Mouse (Mus musculus) small intestine, adult 2 months (tissue): ENCODE measurements around the gene Zfp385a. TPM values are rescaled to one million over a fixed set of nuclear protein-coding genes. Genes with fewer than 3 reads are reported as not detected.

ENCODE experiments used
- H3K27ac ChIP-seq: fragments of 200-500 bp; 2 replicates; pipeline ENCODE4 v1.5.1; 2012; ENCODE audit warnings: low read depth, low read length, control low read depth, inconsistent platforms; ENCODE audit not compliant: insufficient read depth
- H3K27me3 ChIP-seq: fragments of 200-500 bp; 2 replicates; pipeline ENCODE4 v1.6.1; 2012; ENCODE audit warnings: mild to moderate bottlenecking, moderate library complexity, low read length, inconsistent platforms; ENCODE audit not compliant: control insufficient read depth, insufficient read depth
- H3K36me3 ChIP-seq: fragments of 200-500 bp; 2 replicates; pipeline ENCODE4 v1.6.1; 2012; ENCODE audit warnings: mild to moderate bottlenecking, low read length, control low read depth, inconsistent platforms; ENCODE audit not compliant: control insufficient read depth, insufficient read depth
- H3K4me1 ChIP-seq: fragments of 200-500 bp; 2 replicates; pipeline ENCODE4 v1.6.1; 2012; ENCODE audit warnings: low read length, inconsistent platforms, mixed read lengths; ENCODE audit not compliant: control insufficient read depth, insufficient read depth, insufficient read length
- H3K4me3 ChIP-seq: fragments of 200-500 bp; 2 replicates; pipeline ENCODE4 v1.5.1; 2012; ENCODE audit warnings: low read depth, mild to moderate bottlenecking, control low read depth, inconsistent platforms, low read length, moderate library complexity
- CTCF ChIP-seq: fragments of 200-500 bp; IDR thresholded peaks from 2 replicates; pipeline ENCODE4 v1.5.1; 2012; ENCODE audit warnings: low read depth, mild to moderate bottlenecking, control low read depth, inconsistent platforms, low read length, moderate library complexity, mixed read lengths; ENCODE audit not compliant: insufficient replicate concordance, insufficient read length; ENCODE audit errors: extremely low read depth
- POLR2A ChIP-seq: fragments of 200-500 bp; IDR thresholded peaks from 2 replicates; pipeline ENCODE4 v1.6.1; 2012; ENCODE audit warnings: low read depth, mild to moderate bottlenecking, control low read depth, inconsistent platforms, low read length, moderate library complexity
- WGBS: fragments of 180-500 bp; shearing (Covaris S2); methylation state at CpG from one replicate; pipeline ENCODE4 v1.1.7; 2018; 5-methylcytosine and 5-hydroxymethylcytosine counted together
- polyA plus RNA-seq: library from polyadenylated mRNA; depleted of rRNA; stranded (reverse); fragments of >200 nt; gene quantifications from 2 replicates; pipeline ENCODE4 v1.2.3, GENCODE M21; 2012

Gene Zfp385a
- polyA plus RNA-seq, 1 experiment: 7.5 TPM

- no peak for TF ChIP-seq POLR2A
- TF ChIP-seq CTCF: no peak
- 70% methylated on average over 4 of the region's 4 CpGs for WGBS
- peaks cover 3% of the 10 kb centered on the region; the same call in 1 of the 2 replicates for H3K4me1 ChIP-seq
- H3K36me3 ChIP-seq: peaks cover 6% of the 10 kb centered on the region
- H3K27me3 ChIP-seq: no peaks in the 10 kb centered on the region
- H3K4me3 ChIP-seq: no peak overlapping the region
- H3K27ac ChIP-seq: no peak overlapping the region
Observed at GRCm38 (mm10) chr15:103357817-103358216, 17.9 kb upstream of the Zfp385a start.

GRCm38 (mm10) chr15:103356130-103356529 is 16.2 kb upstream of the Zfp385a start:
- H3K4me3 ChIP-seq: no peak overlapping the region
- WGBS: 84% methylated on average over 4 of the region's 4 CpGs
- peaks cover 9% of the 10 kb centered on the region for H3K36me3 ChIP-seq
- H3K27ac ChIP-seq: no peak overlapping the region
- no peaks in the 10 kb centered on the region; the same call in 1 of the 2 replicates for H3K4me1 ChIP-seq
- TF ChIP-seq POLR2A (no peak), CTCF (no peak)
- no peaks in the 10 kb centered on the region for H3K27me3 ChIP-seq

DNA sequence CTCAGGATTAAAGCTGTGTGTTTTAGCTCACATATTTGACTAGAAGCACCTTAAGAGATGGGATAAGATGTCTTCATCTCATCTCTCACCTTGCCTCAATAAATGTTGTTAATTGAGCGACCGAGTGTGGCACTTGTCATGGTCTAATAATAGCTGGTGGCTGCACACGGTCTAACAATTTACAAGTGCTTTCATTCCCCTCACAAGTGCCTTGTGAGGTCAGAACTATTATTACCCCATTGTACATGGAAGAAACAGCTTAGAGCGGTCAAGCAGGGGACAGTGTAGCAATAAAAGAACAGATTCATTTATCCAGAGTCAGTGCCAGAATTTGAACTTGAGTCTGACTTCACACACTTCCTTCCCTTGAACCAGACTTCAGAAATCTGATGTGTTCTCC is 15.5 kb upstream of the Zfp385a start:
- WGBS: 81% methylated on average over 4 of the region's 4 CpGs
- Histone ChIP-seq H3K4me1 (no peaks in the 10 kb centered on the region), H3K36me3 (peaks cover 9% of the 10 kb centered on the region), H3K27ac (no peak overlapping the region), H3K27me3 (no peaks in the 10 kb centered on the region), H3K4me3 (no peak overlapping the region)
- TF ChIP-seq POLR2A (no peak), CTCF (no peak)

GRCm38 (mm10) chr15:103354690-103355089 is 14.8 kb upstream of the Zfp385a start:
- no peak for TF ChIP-seq POLR2A
- TF ChIP-seq CTCF: no peak
- Histone ChIP-seq H3K4me1 (no peaks in the 10 kb centered on the region), H3K27ac (no peak overlapping the region), H3K4me3 (no peak overlapping the region), H3K27me3 (no peaks in the 10 kb centered on the region), H3K36me3 (peaks cover 9% of the 10 kb centered on the region)
- WGBS: 91% methylated on average over 2 of the region's 2 CpGs

DNA sequence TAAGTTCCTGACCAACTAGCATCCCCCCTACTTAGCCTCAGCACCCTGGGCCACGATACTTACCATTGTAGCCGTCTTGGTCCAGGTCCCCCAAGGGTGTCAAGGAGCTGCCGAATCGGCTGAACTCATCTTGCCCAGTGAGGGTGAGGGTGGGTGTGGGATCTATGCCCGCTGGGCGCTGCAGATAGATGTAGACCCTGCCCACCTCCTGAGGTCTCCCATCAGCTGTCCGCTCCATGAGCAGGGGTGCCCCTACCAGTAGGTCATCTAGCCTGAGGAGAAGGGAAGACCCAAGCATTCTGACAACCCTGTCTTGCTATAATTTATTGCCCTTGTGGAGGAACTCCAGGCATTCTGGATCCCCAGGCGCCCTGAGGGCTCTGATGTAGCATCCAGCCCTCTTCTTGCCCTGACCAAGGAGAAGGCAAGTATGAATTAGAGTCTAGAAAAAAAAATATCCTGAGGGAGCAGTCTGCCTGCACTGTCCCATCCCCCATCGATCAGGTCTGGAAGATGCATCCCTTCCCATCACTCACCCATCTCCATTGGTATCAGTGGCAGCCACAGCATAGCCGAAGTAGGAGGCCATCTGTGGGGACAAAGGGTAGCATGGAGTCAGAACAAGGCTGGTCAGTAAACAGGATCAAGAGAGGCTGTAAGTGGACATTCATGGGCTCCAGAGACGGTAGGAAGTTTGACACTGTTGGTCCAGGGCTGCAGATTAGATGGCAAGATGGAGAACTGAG is 13.8 kb upstream of the Zfp385a start:
- no peaks in the 10 kb centered on the region for H3K27me3 ChIP-seq
- H3K4me3 ChIP-seq: no peak overlapping the region
- whole genome bisulfite sequencing: 90% methylated on average over 11 of the region's 11 CpGs
- peaks cover 9% of the 10 kb centered on the region for H3K36me3 ChIP-seq
- no peak overlapping the region for H3K27ac ChIP-seq
- no peaks in the 10 kb centered on the region for H3K4me1 ChIP-seq
- TF ChIP-seq POLR2A (no peak), CTCF (no peak)

DNA sequence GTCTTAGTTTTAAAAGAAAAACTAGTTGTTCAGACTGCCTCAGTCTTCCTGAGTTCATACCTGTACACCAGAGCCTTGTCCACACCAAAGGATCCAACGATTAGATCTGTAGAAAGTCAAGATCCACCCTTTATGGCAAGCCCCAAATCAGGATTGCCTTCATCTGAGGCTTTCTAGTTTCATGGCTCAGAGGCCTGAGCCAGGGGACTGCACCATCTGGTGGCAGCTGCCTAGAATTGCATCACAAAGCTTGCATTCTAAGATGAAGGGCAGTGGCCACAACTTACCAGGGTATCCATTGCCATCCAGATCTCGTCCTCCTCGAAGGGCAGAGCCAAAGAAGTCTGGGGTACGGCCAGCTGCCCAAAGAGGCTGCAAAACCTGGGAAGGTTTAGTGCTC is 13.0 kb upstream of the Zfp385a start:
- TF ChIP-seq CTCF: peak; percentile 80; the same call in 1 of the 2 replicates
- TF ChIP-seq POLR2A: no peak
- peaks cover 9% of the 10 kb centered on the region for H3K36me3 ChIP-seq
- 30% methylated on average over 4 of the region's 4 CpGs for WGBS
- H3K27ac ChIP-seq: no peak overlapping the region
- H3K4me3 ChIP-seq: no peak overlapping the region
- no peaks in the 10 kb centered on the region for H3K4me1 ChIP-seq
- H3K27me3 ChIP-seq: no peaks in the 10 kb centered on the region

DNA sequence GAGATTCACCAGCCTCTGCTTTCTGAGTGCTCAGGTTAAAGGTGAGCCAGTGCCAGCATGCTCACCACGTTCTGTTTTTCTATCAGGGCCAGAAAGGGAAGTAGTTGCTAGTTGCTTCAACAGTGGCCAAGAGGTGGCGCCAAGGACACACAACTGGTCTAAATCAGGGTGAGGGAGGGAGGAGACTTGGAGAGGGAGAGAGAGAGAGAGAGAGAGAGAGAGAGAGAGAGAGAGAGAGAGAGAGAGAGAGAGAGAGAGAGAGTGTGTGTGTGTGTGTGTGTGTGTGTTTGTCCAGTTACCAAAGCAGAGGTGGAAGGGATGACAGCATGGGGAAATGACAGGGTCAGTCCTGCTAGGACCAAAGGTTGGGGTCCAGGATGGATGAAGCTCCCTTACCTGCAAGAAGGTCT is 7.4 kb upstream of the Zfp385a start:
- H3K36me3 ChIP-seq: peaks cover 10% of the 10 kb centered on the region

More for the DNA sequence above, 7.4 kb upstream of the Zfp385a start:
- TF ChIP-seq POLR2A (no peak), CTCF (peak; percentile 44; the same call in 1 of the 2 replicates)
- Histone ChIP-seq H3K4me3 (no peak overlapping the region), H3K27me3 (no peaks in the 10 kb centered on the region), H3K4me1 (no peaks in the 10 kb centered on the region), H3K27ac (no peak overlapping the region)
- WGBS: 3% methylated on average over 2 of the region's 2 CpGs
